ENCODE assay signal across 13 mouse cellular contexts in genomic region chr4:118999691-119000486, GRCm38 (mm10). TPM values are rescaled to one million over a fixed set of nuclear protein-coding genes. Genes with fewer than 3 reads are reported as not detected.
DNase-seq lines count a peak whose midpoint lies in the region; ATAC-seq and TF ChIP-seq lines count a peak whose summit lies in the region.
"Had no signal": no experiment of that assay in that cellular context is flagged by ENCODE, and none has a peak within 500 bp of the region (broad histone marks: within the 10 kb centered on the region; RNA-seq: fewer than 3 reads in every experiment).

No protein-coding gene starts in this region.

- no peak overlapping the region; the same call in 1 of the 2 replicates for H3K4me3 ChIP-seq in G1E (ENCODE audit: low read depth, low read length)
- no peak overlapping the region for H3K4me3 ChIP-seq in liver, embryonic 16.5 days (ENCODE audit: low read depth, low read length)
- no peak overlapping the region for H3K4me3 ChIP-seq in forebrain, embryonic 15.5 days
- no peak overlapping the region for H3K4me3 ChIP-seq in hindbrain, embryonic 16.5 days (ENCODE audit: low read length)
- H3K4me3 ChIP-seq: forebrain, embryonic 12.5 days had no signal

- no peaks in the 10 kb centered on the region for H3K36me3 ChIP-seq in G1E (replicated peaks)
- no peaks in the 10 kb centered on the region for H3K36me3 ChIP-seq in liver, embryonic 16.5 days (ENCODE audit: control insufficient read depth, insufficient read depth)
- H3K36me3 ChIP-seq in forebrain, embryonic 15.5 days: no peaks in the 10 kb centered on the region
- no peaks in the 10 kb centered on the region for H3K36me3 ChIP-seq in hindbrain, embryonic 16.5 days (ENCODE audit: control insufficient read depth, insufficient read depth, low read length)
- H3K36me3 ChIP-seq: forebrain, embryonic 12.5 days had no signal

- peak overlapping the region; percentile 54 for H3K27ac ChIP-seq in liver, embryonic 16.5 days (ENCODE audit: low read length)
- no peak overlapping the region for H3K27ac ChIP-seq in forebrain, embryonic 15.5 days (replicated peaks)
- no peak overlapping the region for H3K27ac ChIP-seq in hindbrain, embryonic 16.5 days (ENCODE audit: low read depth, low read length)
- H3K27ac ChIP-seq: forebrain, embryonic 12.5 days had no signal

- peak; percentile 29 for DNase-seq in layer of hippocampus, adult 11-12 months (ENCODE audit: low spot score)
- DNase-seq in layer of hippocampus, adult 18-20 months (ENCODE audit: low spot score in 2 of 2): no peak
- no peak for DNase-seq in G1E (ENCODE audit: low spot score)
- DNase-seq in skeletal muscle tissue, adult 2 months (ENCODE audit: low read depth, low spot score): peak; percentile 26
- DNase-seq in kidney, adult 8-10 months: no peak
- DNase-seq: kidney, postnatal 36 days; right cerebral cortex, postnatal 25 days; thymus, postnatal 4 days had no signal

- TF ChIP-seq CTCF in G1E (IDR thresholded peaks at IDR 0.05; ENCODE audit: low read depth, low read length): no peak

- no peak overlapping the region for H3K9ac ChIP-seq in liver, embryonic 16.5 days (ENCODE audit: low read depth, low read length)
- H3K9ac ChIP-seq in forebrain, embryonic 15.5 days (replicated peaks): no peak overlapping the region
- H3K9ac ChIP-seq in hindbrain, embryonic 16.5 days (ENCODE audit: low read depth, low read length): no peak overlapping the region
- H3K9ac ChIP-seq: forebrain, embryonic 12.5 days had no signal

- peak overlapping the region; percentile 22; the same call in 1 of the 2 replicates for H3K4me2 ChIP-seq in liver, embryonic 16.5 days (ENCODE audit: low read depth, low read length)
- H3K4me2 ChIP-seq in forebrain, embryonic 15.5 days (replicated peaks): no peak overlapping the region
- no peak overlapping the region for H3K4me2 ChIP-seq in hindbrain, embryonic 16.5 days (ENCODE audit: low read length)
- H3K4me2 ChIP-seq: forebrain, embryonic 12.5 days had no signal

- H3K27me3 ChIP-seq in G1E (ENCODE audit: insufficient read depth, low read length): peaks cover 46% of the 10 kb centered on the region
- H3K27me3 ChIP-seq in liver, embryonic 16.5 days (ENCODE audit: control insufficient read depth, insufficient read depth, low read depth, low read length): peaks cover 9% of the 10 kb centered on the region
- no peaks in the 10 kb centered on the region for H3K27me3 ChIP-seq in forebrain, embryonic 15.5 days
- no peaks in the 10 kb centered on the region for H3K27me3 ChIP-seq in hindbrain, embryonic 16.5 days (replicated peaks; ENCODE audit: control insufficient read depth, insufficient read depth, low read length)

- H3K9me3 ChIP-seq in G1E (replicated peaks): peaks cover 10% of the 10 kb centered on the region
- H3K9me3 ChIP-seq in liver, embryonic 16.5 days (replicated peaks; ENCODE audit: control insufficient read depth, low read length): no peaks in the 10 kb centered on the region
- no peaks in the 10 kb centered on the region for H3K9me3 ChIP-seq in forebrain, embryonic 15.5 days
- H3K9me3 ChIP-seq in hindbrain, embryonic 16.5 days (ENCODE audit: control insufficient read depth, low read length): no peaks in the 10 kb centered on the region

- peaks cover 23% of the 10 kb centered on the region for H3K4me1 ChIP-seq in G1E (ENCODE audit: insufficient read depth, low read depth, low read length)
- H3K4me1 ChIP-seq in liver, embryonic 16.5 days (ENCODE audit: control insufficient read depth, low read depth, low read length): peaks cover 2% of the 10 kb centered on the region
- no peaks in the 10 kb centered on the region for H3K4me1 ChIP-seq in forebrain, embryonic 15.5 days
- H3K4me1 ChIP-seq in hindbrain, embryonic 16.5 days (ENCODE audit: control insufficient read depth, insufficient read depth, low read depth, low read length): no peaks in the 10 kb centered on the region
- H3K4me1 ChIP-seq: forebrain, embryonic 12.5 days had no signal

- peak; percentile 28; the same call in 1 of the 2 replicates for ATAC-seq in G1E (ENCODE audit: extremely low read depth, insufficient number of reproducible peaks, low FRiP score, poor library complexity, severe bottlenecking)
- peak; percentile 39; the same call in 1 of the 2 replicates for ATAC-seq in liver, embryonic 16.5 days (ENCODE audit: low read depth)
- no peak for ATAC-seq in forebrain, embryonic 15.5 days (replicated peaks)
- ATAC-seq in hindbrain, embryonic 16.5 days: no peak

- 16% methylated on average over 19 of the region's 19 CpGs for WGBS in liver, embryonic 16.5 days (ENCODE audit: insufficient replicate concordance)
- 73% methylated on average over 19 of the region's 19 CpGs for WGBS in forebrain, embryonic 15.5 days
- whole genome bisulfite sequencing in hindbrain, embryonic 16.5 days: 69% methylated on average over 19 of the region's 19 CpGs

RNA-seq across cellular contexts. Expression of gene Lao1, which starts 38.5 kb away (rescaled TPM):
- total RNA-seq in layer of hippocampus, adult 18-20 months (2021): under 1 TPM; 0.30 to 0.57 TPM
- not detected in 2 replicates for total RNA-seq in G1E (2014; fragmentation: Nextera tagmentation)
- 0.06 TPM in 1 of 2 replicates, not detected in the other for total RNA-seq in G1E (2017)
- not detected in 2 replicates for polyA plus RNA-seq in G1E (2012)
- polyA plus RNA-seq in liver, embryonic 16.5 days (2015; fragmentation: Nextera tagmentation; extraction: Ambion mirVana): not detected in 2 replicates
- polyA plus RNA-seq in forebrain, embryonic 15.5 days (2015; fragmentation: Nextera tagmentation; extraction: Ambion mirVana): 0.28 and 0.29 TPM in 2 replicates
- 0.06 and 0.09 TPM in 2 replicates for polyA plus RNA-seq in hindbrain, embryonic 16.5 days (2015; fragmentation: Nextera tagmentation; extraction: Ambion mirVana)
- polyA plus RNA-seq: forebrain, embryonic 12.5 days; heart, embryonic 14.5 days had no signal

Comparison
In these comparisons a context has a peak if more than half of its experiments do, and no peak if none do; other contexts are left out.
1. DNase-seq: peak in layer of hippocampus, adult 11-12 months (single experiment) and skeletal muscle tissue, adult 2 months (single experiment); none in layer of hippocampus, adult 18-20 months (0 of 2), G1E (single experiment) and kidney, adult 8-10 months (0 of 2).
2. ATAC-seq: peak in G1E (single experiment) and liver, embryonic 16.5 days (single experiment); none in forebrain, embryonic 15.5 days (single experiment) and hindbrain, embryonic 16.5 days (single experiment).